1 mouse cellular context compared by ENCODE assay signal in the genomic region with DNA sequence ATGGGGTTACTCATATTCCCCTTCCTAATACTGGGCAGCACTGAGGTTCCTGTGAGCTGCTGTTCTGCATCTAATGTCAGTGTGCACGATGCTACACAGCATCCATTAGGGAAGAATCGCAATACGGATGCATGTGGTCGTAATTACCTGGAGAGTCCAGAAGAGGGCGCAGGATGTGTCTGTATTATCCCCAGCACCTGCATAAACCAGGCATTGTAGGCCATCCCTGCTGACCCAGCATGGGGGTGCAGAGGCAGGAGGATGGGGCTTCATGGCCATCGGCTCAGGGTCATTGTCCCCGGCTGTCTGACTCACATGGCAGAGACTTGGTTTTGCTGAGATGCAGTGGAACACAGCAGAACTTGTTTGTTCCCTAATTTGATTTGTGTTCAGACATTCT.
TF ChIP-seq lines count a peak whose summit lies in the region.

No protein-coding gene starts in this region.

TF ChIP-seq in CH12.LX, 34 proteins besides CTCF, POLR2A, EP300 and RAD21 (continued from another document):
- TF ChIP-seq MYC (IDR thresholded peaks at IDR 0.05; ENCODE audit: low read depth, low read length): peak; percentile 80
TF ChIP-seq in CH12.LX: peak in this region for 3.
